Mouse (Mus musculus): ENCODE measurements at regions not wholly inside any gene's neighbourhood (a gene's known extent, or its start where the extent isn't known, plus 50 kb on each side); places are given as distances from the start of the nearest gene placed in this dataset.

- Histone ChIP-seq H3K9me3 (replicated peaks; ENCODE audit: low read length) (no peaks in the 10 kb centered on the region), H3K4me2 (ENCODE audit: low read length) (no peak overlapping the region), H3K9ac (ENCODE audit: low read depth, low read length) (no peak overlapping the region), H3K27me3 (ENCODE audit: insufficient read depth, low read length) (no peaks in the 10 kb centered on the region), H3K4me1 (replicated peaks; ENCODE audit: insufficient read depth, low read length) (no peaks in the 10 kb centered on the region), H3K36me3 (ENCODE audit: insufficient read depth, low read length) (no peaks in the 10 kb centered on the region), H3K27ac (no peak overlapping the region), H3K4me3 (replicated peaks; ENCODE audit: low read depth, low read length) (no peak overlapping the region)
- no peak for ATAC-seq (replicated peaks; ENCODE audit: low FRiP score, low read depth)
- no peak for TF ChIP-seq CTCF (IDR thresholded peaks at IDR 0.05; ENCODE audit: low read depth)
- no peak for DNase-seq (ENCODE audit: low spot score)
- 91% methylated on average over 6 of the region's 6 CpGs for WGBS
These were observed 217.4 kb downstream of the Otol1 start for GRCm38 (mm10) chr3:70224846-70225245.

DNA sequence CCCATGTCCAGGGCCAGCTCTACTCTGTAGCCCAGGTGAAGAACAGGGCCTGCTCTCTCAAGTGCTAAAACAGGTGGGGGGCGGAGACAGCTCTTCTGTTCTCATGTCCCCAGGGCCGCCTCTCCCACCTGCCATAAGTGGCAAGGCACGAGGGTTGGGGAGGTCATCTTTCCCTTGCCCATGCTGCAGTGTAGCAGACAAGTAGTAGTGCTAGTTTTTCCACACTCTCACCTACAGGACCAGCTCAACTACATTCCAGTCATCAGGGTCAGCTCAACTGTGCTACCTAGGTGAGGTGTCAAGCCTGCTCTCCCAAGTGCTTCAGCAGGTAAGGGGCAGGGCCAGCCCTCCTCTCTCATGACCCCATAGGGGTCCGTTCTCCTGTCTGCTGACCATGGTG lies 219.8 kb downstream of the Otol1 start:
- no peak for ATAC-seq (replicated peaks; ENCODE audit: low FRiP score, low read depth)
- Histone ChIP-seq H3K4me3 (replicated peaks; ENCODE audit: low read depth, low read length) (no peak overlapping the region), H3K27ac (no peak overlapping the region), H3K36me3 (ENCODE audit: insufficient read depth, low read length) (no peaks in the 10 kb centered on the region), H3K27me3 (ENCODE audit: insufficient read depth, low read length) (no peaks in the 10 kb centered on the region), H3K4me2 (ENCODE audit: low read length) (no peak overlapping the region), H3K9ac (ENCODE audit: low read depth, low read length) (no peak overlapping the region), H3K9me3 (replicated peaks; ENCODE audit: low read length) (no peaks in the 10 kb centered on the region), H3K4me1 (replicated peaks; ENCODE audit: insufficient read depth, low read length) (no peaks in the 10 kb centered on the region)
- no peak for TF ChIP-seq CTCF (IDR thresholded peaks at IDR 0.05; ENCODE audit: low read depth)
- 81% methylated on average over 4 of the region's 4 CpGs for WGBS
- DNase-seq (ENCODE audit: low spot score): no peak

DNA sequence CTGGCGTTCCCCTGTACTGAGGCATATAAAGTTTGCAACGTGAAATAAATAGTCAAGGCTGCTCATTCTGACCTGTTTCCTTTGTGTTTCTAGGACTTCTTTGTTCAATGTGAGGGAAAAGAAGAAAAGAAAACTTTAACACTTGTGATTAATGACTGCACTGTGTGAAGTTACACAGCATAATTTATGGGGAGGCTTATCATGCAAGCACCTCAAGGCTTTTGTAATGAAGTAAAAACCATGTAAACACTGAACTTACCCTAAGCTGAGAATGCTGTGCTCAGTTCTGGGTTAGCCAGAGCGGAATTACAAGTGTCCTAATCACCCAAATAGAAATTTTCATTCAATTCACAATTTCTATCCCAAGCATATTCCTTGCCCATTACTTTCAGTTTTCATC lies 241.2 kb downstream of the Otol1 start:
- DNase-seq (ENCODE audit: low spot score): peak; percentile 14
- ATAC-seq (replicated peaks; ENCODE audit: low FRiP score, low read depth): no peak
- no peaks in the 10 kb centered on the region for H3K9me3 ChIP-seq (replicated peaks; ENCODE audit: low read length)
- H3K36me3 ChIP-seq (ENCODE audit: insufficient read depth, low read length): no peaks in the 10 kb centered on the region
- no peak overlapping the region for H3K4me3 ChIP-seq (replicated peaks; ENCODE audit: low read depth, low read length)
- H3K27ac ChIP-seq: no peak overlapping the region
- TF ChIP-seq CTCF (IDR thresholded peaks at IDR 0.05; ENCODE audit: low read depth): no peak
- H3K9ac ChIP-seq (ENCODE audit: low read depth, low read length): no peak overlapping the region
- H3K4me1 ChIP-seq (replicated peaks; ENCODE audit: insufficient read depth, low read length): no peaks in the 10 kb centered on the region
- H3K4me2 ChIP-seq (ENCODE audit: low read length): no peak overlapping the region
- WGBS: 24% methylated on average over 3 of the region's 3 CpGs
- no peaks in the 10 kb centered on the region for H3K27me3 ChIP-seq (ENCODE audit: insufficient read depth, low read length)

DNA sequence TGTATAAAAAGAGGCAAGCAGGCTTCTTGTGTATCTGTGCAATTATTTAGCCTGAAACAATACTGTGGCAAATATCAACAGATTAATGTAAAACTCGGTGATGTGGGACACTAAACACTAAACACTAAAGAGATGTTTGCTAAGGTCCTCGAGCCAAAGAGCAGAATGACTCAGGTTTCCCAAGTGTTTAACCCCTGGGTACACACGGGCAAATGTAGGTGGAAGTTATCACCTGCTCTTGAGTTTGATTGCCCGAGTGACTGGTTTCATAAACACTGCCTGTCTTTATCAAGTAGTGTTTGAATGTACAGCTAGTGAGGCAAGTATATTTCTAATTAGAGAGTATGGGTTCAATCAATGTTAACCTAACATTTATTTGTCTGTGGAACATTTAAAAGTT lies 242.5 kb downstream of the Otol1 start:
- WGBS: 46% methylated on average over 4 of the region's 4 CpGs
- Histone ChIP-seq H3K4me3 (replicated peaks; ENCODE audit: low read depth, low read length) (no peak overlapping the region), H3K27ac (no peak overlapping the region), H3K4me2 (ENCODE audit: low read length) (no peak overlapping the region), H3K9ac (ENCODE audit: low read depth, low read length) (no peak overlapping the region), H3K36me3 (ENCODE audit: insufficient read depth, low read length) (no peaks in the 10 kb centered on the region), H3K9me3 (replicated peaks; ENCODE audit: low read length) (no peaks in the 10 kb centered on the region), H3K4me1 (replicated peaks; ENCODE audit: insufficient read depth, low read length) (no peaks in the 10 kb centered on the region), H3K27me3 (ENCODE audit: insufficient read depth, low read length) (no peaks in the 10 kb centered on the region)
- no peak for TF ChIP-seq CTCF (IDR thresholded peaks at IDR 0.05; ENCODE audit: low read depth)
- ATAC-seq (replicated peaks; ENCODE audit: low FRiP score, low read depth) (no peak), DNase-seq (ENCODE audit: low spot score) (no peak)

- Histone ChIP-seq H3K4me3 (replicated peaks; ENCODE audit: low read depth, low read length) (no peak overlapping the region), H3K27ac (no peak overlapping the region), H3K9ac (ENCODE audit: low read depth, low read length) (no peak overlapping the region), H3K4me2 (ENCODE audit: low read length) (no peak overlapping the region), H3K4me1 (replicated peaks; ENCODE audit: insufficient read depth, low read length) (no peaks in the 10 kb centered on the region), H3K27me3 (ENCODE audit: insufficient read depth, low read length) (no peaks in the 10 kb centered on the region), H3K9me3 (replicated peaks; ENCODE audit: low read length) (no peaks in the 10 kb centered on the region), H3K36me3 (ENCODE audit: insufficient read depth, low read length) (no peaks in the 10 kb centered on the region)
- ATAC-seq (replicated peaks; ENCODE audit: low FRiP score, low read depth) (no peak), DNase-seq (ENCODE audit: low spot score) (no peak)
- WGBS: 52% methylated on average over 7 of the region's 7 CpGs
- no peak for TF ChIP-seq CTCF (IDR thresholded peaks at IDR 0.05; ENCODE audit: low read depth)
These were observed 243.3 kb downstream of the Otol1 start for GRCm38 (mm10) chr3:70250733-70251132.

DNA sequence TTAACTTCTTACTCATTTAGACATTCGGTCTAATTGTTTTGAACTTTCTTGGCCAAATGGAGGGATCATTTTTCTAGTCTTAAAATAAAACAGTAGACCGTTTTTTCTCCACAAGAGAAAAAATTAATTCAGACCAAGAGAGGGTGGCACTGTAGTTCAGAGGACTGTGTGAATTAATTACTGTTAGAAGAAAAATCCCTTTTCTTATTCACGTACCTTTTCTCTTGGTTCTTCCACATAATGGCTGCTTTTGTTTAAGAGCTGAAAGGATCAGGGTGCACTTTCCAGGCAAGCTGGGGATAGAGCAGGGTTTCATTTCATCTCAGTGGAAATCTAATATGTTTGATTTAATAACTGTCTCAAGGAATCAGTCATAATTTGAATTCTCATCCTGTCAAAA lies 255.9 kb downstream of the Otol1 start:
- TF ChIP-seq CTCF (IDR thresholded peaks at IDR 0.05; ENCODE audit: low read depth): no peak

GRCm38 (mm10) chr3:70288590-70289388 lies 281.4 kb downstream of the Otol1 start:
- no peak for ATAC-seq (replicated peaks; ENCODE audit: low FRiP score, low read depth)
- H3K36me3 ChIP-seq (ENCODE audit: insufficient read depth, low read length): no peaks in the 10 kb centered on the region
- WGBS: 53% methylated on average over 7 of the region's 7 CpGs
- H3K27ac ChIP-seq: no peak overlapping the region
- no peaks in the 10 kb centered on the region for H3K27me3 ChIP-seq (ENCODE audit: insufficient read depth, low read length)
- H3K9ac ChIP-seq (ENCODE audit: low read depth, low read length): no peak overlapping the region
- no peak overlapping the region for H3K4me3 ChIP-seq (replicated peaks; ENCODE audit: low read depth, low read length)
- H3K4me2 ChIP-seq (ENCODE audit: low read length): no peak overlapping the region
- no peaks in the 10 kb centered on the region for H3K4me1 ChIP-seq (replicated peaks; ENCODE audit: insufficient read depth, low read length)
- TF ChIP-seq CTCF (IDR thresholded peaks at IDR 0.05; ENCODE audit: low read depth): no peak
- no peak for DNase-seq (ENCODE audit: low spot score)
- no peaks in the 10 kb centered on the region for H3K9me3 ChIP-seq (replicated peaks; ENCODE audit: low read length)

More for the DNA sequence above, 255.9 kb downstream of the Otol1 start:
- no peak overlapping the region for H3K27ac ChIP-seq
- WGBS: 57% methylated on average over 3 of the region's 3 CpGs
- DNase-seq (ENCODE audit: low spot score): no peak
- no peaks in the 10 kb centered on the region for H3K27me3 ChIP-seq (ENCODE audit: insufficient read depth, low read length)
- no peak overlapping the region for H3K9ac ChIP-seq (ENCODE audit: low read depth, low read length)
- no peak overlapping the region for H3K4me2 ChIP-seq (ENCODE audit: low read length)
- no peaks in the 10 kb centered on the region for H3K9me3 ChIP-seq (replicated peaks; ENCODE audit: low read length)
- no peaks in the 10 kb centered on the region for H3K36me3 ChIP-seq (ENCODE audit: insufficient read depth, low read length)
- no peak overlapping the region for H3K4me3 ChIP-seq (replicated peaks; ENCODE audit: low read depth, low read length)
- H3K4me1 ChIP-seq (replicated peaks; ENCODE audit: insufficient read depth, low read length): no peaks in the 10 kb centered on the region
- ATAC-seq (replicated peaks; ENCODE audit: low FRiP score, low read depth): no peak
